Mouse (Mus musculus) midbrain, embryonic 16.5 days (tissue): ENCODE measurements around the gene Tinf2. TPM values are rescaled to one million over a fixed set of nuclear protein-coding genes. Genes with fewer than 3 reads are reported as not detected.

Source experiments
- ATAC-seq: fragments of 200-750 bp; cut with Nextera tagmentation; 2 replicates; pipeline ENCODE4 v1.8.0; 2017; ENCODE audit warnings: moderate TSS enrichment
- H3K27ac ChIP-seq: fragments of 300-500 bp; sonication (generic); 2 replicates; pipeline ENCODE4 v1.5.1; 2014; ENCODE audit warnings: mild to moderate bottlenecking, low read length, mixed read lengths
- H3K27me3 ChIP-seq: fragments of 300-500 bp; sonication (generic); 2 replicates; pipeline ENCODE4 v1.6.1; 2014; ENCODE audit warnings: low read depth, low read length, mixed read lengths; ENCODE audit not compliant: control insufficient read depth, insufficient read depth
- H3K36me3 ChIP-seq: fragments of 300-500 bp; sonication (generic); 2 replicates; pipeline ENCODE4 v1.6.1; 2014; ENCODE audit warnings: mild to moderate bottlenecking, low read length, moderate library complexity, mixed read lengths; ENCODE audit not compliant: control insufficient read depth, insufficient read depth
- H3K4me1 ChIP-seq: fragments of 300-500 bp; sonication (generic); 2 replicates; pipeline ENCODE4 v1.6.1; 2014; ENCODE audit warnings: mild to moderate bottlenecking, low read length, mixed read lengths; ENCODE audit not compliant: control insufficient read depth, insufficient read depth
- H3K4me2 ChIP-seq: fragments of 300-500 bp; sonication (generic); 2 replicates; pipeline ENCODE4 v1.6.1; 2014; ENCODE audit warnings: mild to moderate bottlenecking, low read length, mixed read lengths
- H3K4me3 ChIP-seq: fragments of 300-500 bp; sonication (generic); 2 replicates; pipeline ENCODE4 v1.5.1; 2014; ENCODE audit warnings: low read depth, mild to moderate bottlenecking, low read length, moderate library complexity, mixed read lengths
- H3K9ac ChIP-seq: fragments of 300-500 bp; sonication (generic); 2 replicates; pipeline ENCODE4 v1.6.1; 2014; ENCODE audit warnings: low read depth, low read length, mixed read lengths
- H3K9me3 ChIP-seq: fragments of 300-500 bp; sonication (generic); replicated peaks from 2 replicates; pipeline ENCODE4 v1.6.1; 2014; ENCODE audit warnings: mild to moderate bottlenecking, low read length, mixed read lengths; ENCODE audit not compliant: control insufficient read depth, poor library complexity, severe bottlenecking
- WGBS: fragments of 180-500 bp; shearing (Covaris S2); extraction: QIAGEN DNeasy Blood & Tissue Kit; methylation state at CpG from one replicate; pipeline ENCODE4 v1.1.7; 2014; 5-methylcytosine and 5-hydroxymethylcytosine counted together
- polyA plus RNA-seq: library from polyadenylated mRNA; unstranded; fragments of >200 nt; fragmentation: Nextera tagmentation; extraction: Ambion mirVana; gene quantifications from 2 replicates; pipeline ENCODE4 v1.2.1, GENCODE M21; 2015

Tinf2 gene
- polyA plus RNA-seq, 1 experiment from 2014 or later, result 25.8 TPM

- Histone ChIP-seq H3K4me2 (peak within 1 kb of the TSS; percentile 79), H3K9ac (peak within 1 kb of the TSS; percentile 75), H3K27ac (peak within 1 kb of the TSS; percentile 82), H3K4me1 (peaks cover 14% of the 10 kb centered on the region), H3K36me3 (peaks cover 15% of the 10 kb centered on the region; the same call in 1 of the 2 replicates), H3K4me3 (peak within 1 kb of the TSS; percentile 69), H3K9me3 (no peaks in the 10 kb centered on the region), H3K27me3 (no peaks in the 10 kb centered on the region)
- ATAC-seq, result peak; percentile 97
- under 1% methylated on average over 46 of the region's 50 CpGs for WGBS
These were observed 40.2 kb upstream of the Tinf2 start, which contains the start of gene Rabggta for GRCm38 (mm10) chr14:55721700-55722437. Rabggta (minus strand) TSS chr14:55722263.

GRCm38 (mm10) chr14:55721076-55721475, 39.5 kb upstream of the Tinf2 start:
- Histone ChIP-seq H3K27ac (peak overlapping the region; percentile 82; the same call in 1 of the 2 replicates), H3K9ac (peak overlapping the region; percentile 75; the same call in 1 of the 2 replicates), H3K4me3 (peak overlapping the region; percentile 69), H3K9me3 (no peaks in the 10 kb centered on the region), H3K4me1 (peaks cover 14% of the 10 kb centered on the region), H3K27me3 (no peaks in the 10 kb centered on the region), H3K36me3 (peaks cover 17% of the 10 kb centered on the region; the same call in 1 of the 2 replicates), H3K4me2 (peak overlapping the region; percentile 79)
- WGBS, result 72% methylated on average over 6 of the region's 6 CpGs
- ATAC-seq, result no peak

GRCm38 (mm10) chr14:55720666-55721065, 39.0 kb upstream of the Tinf2 start:
- no peak overlapping the region for H3K4me3 ChIP-seq
- ATAC-seq, result no peak
- H3K27me3 ChIP-seq, result no peaks in the 10 kb centered on the region
- peaks cover 17% of the 10 kb centered on the region; the same call in 1 of the 2 replicates for H3K36me3 ChIP-seq
- H3K4me2 ChIP-seq, result peak overlapping the region; percentile 79; the same call in 1 of the 2 replicates
- H3K27ac ChIP-seq, result no peak overlapping the region
- no peak overlapping the region; the same call in 1 of the 2 replicates for H3K9ac ChIP-seq
- peaks cover 14% of the 10 kb centered on the region for H3K4me1 ChIP-seq
- no peaks in the 10 kb centered on the region for H3K9me3 ChIP-seq
- 93% methylated on average over 12 of the region's 12 CpGs for WGBS

- 89% methylated on average over 6 of the region's 6 CpGs for WGBS
- Histone ChIP-seq H3K4me2 (no peak overlapping the region), H3K4me3 (no peak overlapping the region), H3K9me3 (no peaks in the 10 kb centered on the region), H3K4me1 (peaks cover 14% of the 10 kb centered on the region), H3K27me3 (no peaks in the 10 kb centered on the region), H3K9ac (no peak overlapping the region), H3K27ac (no peak overlapping the region), H3K36me3 (peaks cover 17% of the 10 kb centered on the region; the same call in 1 of the 2 replicates)
- ATAC-seq, result no peak
These were observed 38.1 kb upstream of the Tinf2 start for GRCm38 (mm10) chr14:55719737-55720136.

DNA sequence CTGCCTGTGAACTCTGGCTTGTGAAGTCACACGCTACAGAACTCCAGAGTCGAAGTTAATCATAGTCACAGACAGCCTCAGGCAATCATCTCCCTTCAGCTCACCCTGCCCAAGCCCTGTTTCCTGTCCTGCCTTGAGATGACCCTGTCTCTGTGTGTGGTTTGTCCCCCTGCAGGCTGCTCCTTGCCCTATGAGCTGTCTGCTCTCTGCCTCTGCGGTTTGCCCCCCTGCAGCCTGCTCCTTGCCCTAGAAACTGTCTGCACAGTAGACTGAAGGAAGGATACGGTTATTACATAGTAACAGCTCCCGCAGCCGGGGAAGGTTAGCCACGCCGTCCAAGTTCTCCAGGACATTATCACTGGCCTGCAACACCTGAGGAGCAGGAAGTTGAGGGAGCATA, 35.3 kb upstream of the Tinf2 start:
- Histone ChIP-seq H3K36me3 (peaks cover 17% of the 10 kb centered on the region; the same call in 1 of the 2 replicates), H3K4me1 (peaks cover 9% of the 10 kb centered on the region), H3K9ac (no peak overlapping the region), H3K27me3 (peaks cover 7% of the 10 kb centered on the region), H3K4me3 (no peak overlapping the region), H3K27ac (no peak overlapping the region), H3K9me3 (no peaks in the 10 kb centered on the region), H3K4me2 (no peak overlapping the region)
- WGBS, result 91% methylated on average over 8 of the region's 8 CpGs
- ATAC-seq, result no peak

- H3K4me3 ChIP-seq, result no peak overlapping the region
- no peaks in the 10 kb centered on the region for H3K9me3 ChIP-seq
- no peak overlapping the region for H3K9ac ChIP-seq
- H3K4me1 ChIP-seq, result peaks cover 6% of the 10 kb centered on the region
- peaks cover 17% of the 10 kb centered on the region; the same call in 1 of the 2 replicates for H3K36me3 ChIP-seq
- H3K27ac ChIP-seq, result no peak overlapping the region
- 96% methylated on average over 6 of the region's 6 CpGs for WGBS
- peaks cover 7% of the 10 kb centered on the region for H3K27me3 ChIP-seq
- no peak overlapping the region for H3K4me2 ChIP-seq
- no peak for ATAC-seq
These were observed 34.7 kb upstream of the Tinf2 start for GRCm38 (mm10) chr14:55716271-55716670.

DNA sequence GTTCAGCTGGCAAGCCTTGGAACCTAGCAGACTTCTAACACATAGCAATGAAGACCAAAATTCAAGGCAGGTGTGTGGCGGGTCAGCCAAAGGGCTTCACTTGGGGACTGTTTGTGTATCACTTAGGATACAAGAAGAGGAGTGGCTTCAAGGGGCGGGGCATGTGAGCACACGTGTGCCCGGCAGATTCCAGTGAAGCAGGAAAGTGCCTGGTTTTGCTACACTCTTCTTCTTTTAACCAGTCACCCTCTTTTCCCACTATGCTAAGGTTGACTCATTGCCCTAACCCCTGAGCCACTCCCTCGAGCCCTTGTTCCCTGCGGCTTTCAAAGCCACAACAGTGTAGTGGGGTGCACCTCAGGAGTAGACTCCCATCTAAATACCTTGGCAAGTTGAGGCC, 33.3 kb upstream of the Tinf2 start:
- H3K27me3 ChIP-seq, result peaks cover 7% of the 10 kb centered on the region
- ATAC-seq, result no peak
- H3K4me2 ChIP-seq, result no peak overlapping the region
- no peaks in the 10 kb centered on the region for H3K4me1 ChIP-seq
- H3K9ac ChIP-seq, result no peak overlapping the region
- no peaks in the 10 kb centered on the region for H3K9me3 ChIP-seq
- 44% methylated on average over 6 of the region's 6 CpGs for WGBS
- H3K4me3 ChIP-seq, result no peak overlapping the region
- H3K27ac ChIP-seq, result no peak overlapping the region
- peaks cover 14% of the 10 kb centered on the region; the same call in 1 of the 2 replicates for H3K36me3 ChIP-seq

DNA sequence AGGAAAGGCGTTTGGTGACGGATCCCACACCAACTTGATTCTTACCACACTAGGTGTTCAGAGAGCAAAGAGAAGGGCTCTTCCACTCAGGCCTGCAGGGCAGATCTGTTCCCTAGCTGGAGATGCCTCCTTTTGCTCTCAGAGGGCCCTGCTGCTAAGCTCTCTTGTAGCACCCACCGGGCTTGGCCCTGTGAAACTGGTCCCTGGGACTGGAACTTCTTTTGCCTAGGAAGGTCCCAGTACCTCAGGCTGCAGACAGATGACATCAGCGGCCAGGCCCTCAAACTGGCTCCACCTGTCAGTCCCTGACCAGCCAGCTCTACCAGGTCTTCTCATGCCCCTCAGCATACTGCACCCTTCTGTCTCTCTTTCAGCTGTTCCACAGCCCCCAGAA, 32.1 kb upstream of the Tinf2 start, which contains the start of gene Tgm1:
Gene Tgm1, minus strand, starts transcription at position 198 of the 394 bp plus-strand sequence.
- no peak for ATAC-seq
- 27% methylated on average over 4 of the region's 4 CpGs for WGBS
- H3K27ac ChIP-seq, result no peak within 1 kb of the TSS
- H3K4me2 ChIP-seq, result no peak within 1 kb of the TSS
- H3K36me3 ChIP-seq, result peaks cover 12% of the 10 kb centered on the region; the same call in 1 of the 2 replicates
- peaks cover 7% of the 10 kb centered on the region for H3K27me3 ChIP-seq
- no peak within 1 kb of the TSS for H3K4me3 ChIP-seq
- H3K9me3 ChIP-seq, result no peaks in the 10 kb centered on the region
- H3K4me1 ChIP-seq, result no peaks in the 10 kb centered on the region
- no peak within 1 kb of the TSS for H3K9ac ChIP-seq
